Mouse (Mus musculus) liver, adult 2 months (tissue): ENCODE measurements at regions not wholly inside any gene's neighbourhood (a gene's known extent, or its start where the extent isn't known, plus 50 kb on each side); places are given as distances from the start of the nearest gene placed in this dataset.

Experiments
- CTCF ChIP-seq: fragments of 200-500 bp; IDR thresholded peaks from 2 replicates; pipeline ENCODE4 v1.5.1; 2011; ENCODE audit warnings: low read depth, low read length, control low read depth
- POLR2A ChIP-seq: fragments of 200-500 bp; IDR thresholded peaks from 2 replicates; pipeline ENCODE4 v1.6.1; 2011; ENCODE audit warnings: low read length, control low read depth; ENCODE audit not compliant: insufficient read depth; ENCODE audit errors: extremely low read depth

DNA sequence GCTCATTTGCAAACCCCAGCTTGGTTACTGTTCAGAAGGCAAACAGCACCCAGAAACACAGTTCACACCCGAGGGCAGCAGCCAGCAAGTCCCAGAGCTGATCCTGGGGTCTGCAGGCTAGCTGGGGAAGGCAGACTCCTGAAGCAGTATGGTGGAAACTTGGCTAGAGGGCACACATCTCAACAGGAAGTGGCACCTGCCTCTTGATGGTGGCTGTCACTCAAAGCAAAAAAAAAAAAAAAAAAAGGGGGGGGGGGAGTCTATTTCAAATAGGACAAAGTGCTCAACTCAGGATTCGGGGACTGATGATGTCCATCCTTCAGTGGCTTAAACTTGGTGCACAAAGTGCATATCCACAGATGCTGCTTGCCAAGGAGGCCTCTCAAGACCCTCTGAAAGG lies 61.2 kb upstream of the Arntl start:
- TF ChIP-seq POLR2A = no peak
- no peak for TF ChIP-seq CTCF
